Mouse (Mus musculus) forebrain, embryonic 16.5 days (tissue): Measurements from ENCODE around the gene P2ry2. TPM values are rescaled to one million over a fixed set of nuclear protein-coding genes. Genes with fewer than 3 reads are reported as not detected.

Experiments
- ATAC-seq: fragments of 200-750 bp; cut with Nextera tagmentation; 2 replicates; pipeline ENCODE4 v1.8.0; 2017; ENCODE audit warnings: mild to moderate bottlenecking, moderate library complexity
- H3K27ac ChIP-seq: fragments of 300-500 bp; sonication (generic); 2 replicates; pipeline ENCODE4 v1.5.1; 2014; ENCODE audit warnings: low read length, control low read depth
- H3K27me3 ChIP-seq: fragments of 300-500 bp; sonication (generic); replicated peaks from 2 replicates; pipeline ENCODE4 v1.6.1; 2014; ENCODE audit warnings: low read length; ENCODE audit not compliant: control insufficient read depth, insufficient read depth
- H3K36me3 ChIP-seq: fragments of 300-500 bp; sonication (generic); 2 replicates; pipeline ENCODE4 v1.6.1; 2014; ENCODE audit not compliant: control insufficient read depth, insufficient read depth
- H3K4me1 ChIP-seq: fragments of 300-500 bp; sonication (generic); replicated peaks from 2 replicates; pipeline ENCODE4 v1.6.1; 2014; ENCODE audit warnings: low read length; ENCODE audit not compliant: control insufficient read depth, insufficient read depth
- H3K4me2 ChIP-seq: fragments of 300-500 bp; sonication (generic); 2 replicates; pipeline ENCODE4 v1.6.1; 2014; ENCODE audit warnings: mild to moderate bottlenecking, low read length, control low read depth
- H3K4me3 ChIP-seq: fragments of 300-500 bp; sonication (generic); replicated peaks from 2 replicates; pipeline ENCODE4 v1.5.1; 2014; ENCODE audit warnings: mild to moderate bottlenecking, low read length, control low read depth
- H3K9ac ChIP-seq: fragments of 300-500 bp; sonication (generic); replicated peaks from 2 replicates; pipeline ENCODE4 v1.6.1; 2014; ENCODE audit warnings: low read depth, low read length, control low read depth
- H3K9me3 ChIP-seq: fragments of 300-500 bp; sonication (generic); 2 replicates; pipeline ENCODE4 v1.6.1; 2016; ENCODE audit warnings: low read length; ENCODE audit not compliant: control insufficient read depth
- WGBS: fragments of 180-500 bp; shearing (Covaris S2); extraction: QIAGEN DNeasy Blood & Tissue Kit; methylation state at CpG from one replicate; pipeline ENCODE4 v1.1.7; 2014; 5-methylcytosine and 5-hydroxymethylcytosine counted together
- polyA plus RNA-seq: library from polyadenylated mRNA; unstranded; fragments of >200 nt; fragmentation: Nextera tagmentation; extraction: Ambion mirVana; gene quantifications from 2 replicates; pipeline ENCODE4 v1.2.1, GENCODE M21; 2015

Gene P2ry2
- polyA plus RNA-seq, 1 experiment from 2014 or later = not detected

GRCm38 (mm10) chr7:101010741-101011140, 1.9 kb downstream of the P2ry2 start:
- peaks cover 9% of the 10 kb centered on the region for H3K4me1 ChIP-seq
- no peak overlapping the region for H3K4me2 ChIP-seq
- no peak overlapping the region for H3K27ac ChIP-seq
- no peak overlapping the region for H3K9ac ChIP-seq
- 75% methylated on average over 3 of the region's 3 CpGs for WGBS
- ATAC-seq = no peak
- H3K36me3 ChIP-seq = no peaks in the 10 kb centered on the region
- peaks cover 27% of the 10 kb centered on the region for H3K27me3 ChIP-seq
- no peak overlapping the region for H3K4me3 ChIP-seq
- no peaks in the 10 kb centered on the region for H3K9me3 ChIP-seq

GRCm38 (mm10) chr7:101006201-101006600, 6.5 kb downstream of the P2ry2 start:
- no peak overlapping the region for H3K9ac ChIP-seq
- H3K4me2 ChIP-seq = no peak overlapping the region
- no peak overlapping the region for H3K27ac ChIP-seq
- no peak for ATAC-seq
- H3K36me3 ChIP-seq = no peaks in the 10 kb centered on the region
- WGBS = 82% methylated on average over 2 of the region's 2 CpGs
- H3K4me3 ChIP-seq = no peak overlapping the region
- H3K4me1 ChIP-seq = no peaks in the 10 kb centered on the region
- H3K27me3 ChIP-seq = peaks cover 8% of the 10 kb centered on the region
- no peaks in the 10 kb centered on the region for H3K9me3 ChIP-seq

- no peaks in the 10 kb centered on the region for H3K9me3 ChIP-seq
- H3K36me3 ChIP-seq = no peaks in the 10 kb centered on the region
- no peaks in the 10 kb centered on the region; the same call in 1 of the 2 replicates for H3K27me3 ChIP-seq
- H3K4me1 ChIP-seq = no peaks in the 10 kb centered on the region
- no peak overlapping the region for H3K4me3 ChIP-seq
- ATAC-seq = no peak
- 58% methylated on average over 4 of the region's 4 CpGs for WGBS
- no peak overlapping the region for H3K4me2 ChIP-seq
- no peak overlapping the region for H3K27ac ChIP-seq
- no peak overlapping the region for H3K9ac ChIP-seq
Observed at GRCm38 (mm10) chr7:101005119-101005518, 7.5 kb downstream of the P2ry2 start.

GRCm38 (mm10) chr7:101003442-101004326, 9.0 kb downstream of the P2ry2 start:
- ATAC-seq = no peak

GRCm38 (mm10) chr7:101002274-101002673, 10.4 kb downstream of the P2ry2 start:
- no peaks in the 10 kb centered on the region for H3K36me3 ChIP-seq
- ATAC-seq = no peak
- H3K4me3 ChIP-seq = no peak overlapping the region
- H3K27ac ChIP-seq = no peak overlapping the region
- WGBS = 67% methylated on average over 6 of the region's 6 CpGs
- H3K27me3 ChIP-seq = no peaks in the 10 kb centered on the region
- no peak overlapping the region for H3K4me2 ChIP-seq
- no peak overlapping the region for H3K9ac ChIP-seq
- no peaks in the 10 kb centered on the region for H3K4me1 ChIP-seq
- no peaks in the 10 kb centered on the region for H3K9me3 ChIP-seq

More at GRCm38 (mm10) chr7:101003442-101004326, 9.0 kb downstream of the P2ry2 start:
- Histone ChIP-seq H3K4me3 (no peak overlapping the region), H3K27me3 (no peaks in the 10 kb centered on the region), H3K27ac (no peak overlapping the region), H3K4me2 (no peak overlapping the region), H3K36me3 (no peaks in the 10 kb centered on the region), H3K4me1 (no peaks in the 10 kb centered on the region), H3K9me3 (no peaks in the 10 kb centered on the region), H3K9ac (no peak overlapping the region)
- 79% methylated on average over 11 of the region's 11 CpGs for WGBS

- no peak for ATAC-seq
- H3K4me1 ChIP-seq = no peaks in the 10 kb centered on the region
- no peak overlapping the region for H3K9ac ChIP-seq
- 93% methylated on average over 5 of the region's 5 CpGs for WGBS
- H3K27me3 ChIP-seq = no peaks in the 10 kb centered on the region
- no peaks in the 10 kb centered on the region for H3K9me3 ChIP-seq
- H3K4me2 ChIP-seq = no peak overlapping the region
- H3K36me3 ChIP-seq = no peaks in the 10 kb centered on the region
- no peak overlapping the region for H3K27ac ChIP-seq
- H3K4me3 ChIP-seq = no peak overlapping the region
Observed at GRCm38 (mm10) chr7:100999623-101000022, 13.0 kb downstream of the P2ry2 start.

- Histone ChIP-seq H3K27me3 (no peaks in the 10 kb centered on the region), H3K4me3 (no peak overlapping the region), H3K4me2 (no peak overlapping the region), H3K36me3 (no peaks in the 10 kb centered on the region), H3K9me3 (no peaks in the 10 kb centered on the region), H3K27ac (no peak overlapping the region), H3K9ac (no peak overlapping the region), H3K4me1 (no peaks in the 10 kb centered on the region)
- WGBS = 89% methylated on average over 24 of the region's 24 CpGs
- ATAC-seq = no peak
Observed at GRCm38 (mm10) chr7:100998578-100998960, 14.1 kb downstream of the P2ry2 start.

GRCm38 (mm10) chr7:100997951-100998577, 14.6 kb downstream of the P2ry2 start:
- WGBS = 88% methylated on average over 31 of the region's 31 CpGs
- Histone ChIP-seq H3K4me1 (no peaks in the 10 kb centered on the region), H3K4me3 (no peak overlapping the region), H3K27me3 (no peaks in the 10 kb centered on the region), H3K4me2 (no peak overlapping the region), H3K9ac (no peak overlapping the region), H3K36me3 (no peaks in the 10 kb centered on the region), H3K27ac (no peak overlapping the region), H3K9me3 (no peaks in the 10 kb centered on the region)
- ATAC-seq = no peak

GRCm38 (mm10) chr7:100997215-100997614, 15.5 kb downstream of the P2ry2 start:
- Histone ChIP-seq H3K4me1 (no peaks in the 10 kb centered on the region), H3K27ac (no peak overlapping the region), H3K36me3 (no peaks in the 10 kb centered on the region), H3K4me3 (no peak overlapping the region), H3K9me3 (no peaks in the 10 kb centered on the region), H3K4me2 (no peak overlapping the region), H3K9ac (no peak overlapping the region), H3K27me3 (no peaks in the 10 kb centered on the region)
- ATAC-seq = no peak
- WGBS = 85% methylated on average over 1 of the region's 1 CpGs
